Comparison of ENCODE assay signal across 14 mouse cellular contexts in genomic region chr11:99133285-99133897, GRCm38 (mm10). TPM values are rescaled to one million over a fixed set of nuclear protein-coding genes. Genes with fewer than 3 reads are reported as not detected.
A peak's percentile ranks its signal among the peaks of the same experiment; 100 is the strongest.
DNase-seq lines count a peak whose midpoint lies in the region; ATAC-seq lines count a peak whose summit lies in the region.
"Had no signal": no experiment of that assay in that cellular context is flagged by ENCODE, and none has a peak within 500 bp of the region (broad histone marks: within the 10 kb centered on the region; RNA-seq: fewer than 3 reads in every experiment).

No protein-coding gene starts in this region.

- 31% methylated on average over 5 of the region's 5 CpGs for WGBS in heart, embryonic 10.5 days
- WGBS in liver, embryonic 12.5 days (ENCODE audit: insufficient replicate concordance) = 11% methylated on average over 5 of the region's 5 CpGs
- 17% methylated on average over 5 of the region's 5 CpGs for WGBS in embryonic facial prominence, embryonic 12.5 days
- 14% methylated on average over 5 of the region's 5 CpGs for WGBS in limb, embryonic 15.5 days

- no peaks in the 10 kb centered on the region for H3K27me3 ChIP-seq in heart, embryonic 10.5 days (ENCODE audit: insufficient read depth, poor library complexity, severe bottlenecking)
- H3K27me3 ChIP-seq in liver, embryonic 12.5 days (replicated peaks) = peaks cover 34% of the 10 kb centered on the region
- H3K27me3 ChIP-seq in embryonic facial prominence, embryonic 12.5 days = no peaks in the 10 kb centered on the region
- H3K27me3 ChIP-seq in limb, embryonic 15.5 days = no peaks in the 10 kb centered on the region
- H3K27me3 ChIP-seq: hindbrain, embryonic 13.5 days had no signal

- ATAC-seq in liver, embryonic 12.5 days = no peak
- 0 out of 2 replicates have a peak, but pooled peaks have one; percentile 24 for ATAC-seq in embryonic facial prominence, embryonic 12.5 days (ENCODE audit: insufficient number of reproducible peaks, insufficient read depth, low FRiP score, low TSS enrichment)
- no peak for ATAC-seq in limb, embryonic 15.5 days (ENCODE audit: insufficient number of reproducible peaks, low FRiP score, low TSS enrichment, low read depth)

- no peaks in the 10 kb centered on the region for H3K9me3 ChIP-seq in heart, embryonic 10.5 days
- H3K9me3 ChIP-seq in liver, embryonic 12.5 days (replicated peaks) = no peaks in the 10 kb centered on the region
- H3K9me3 ChIP-seq in embryonic facial prominence, embryonic 12.5 days = no peaks in the 10 kb centered on the region
- H3K9me3 ChIP-seq in limb, embryonic 15.5 days = no peaks in the 10 kb centered on the region
- H3K9me3 ChIP-seq: hindbrain, embryonic 13.5 days had no signal

- H3K36me3 ChIP-seq in heart, embryonic 10.5 days = no peaks in the 10 kb centered on the region
- no peaks in the 10 kb centered on the region for H3K36me3 ChIP-seq in liver, embryonic 12.5 days
- no peaks in the 10 kb centered on the region for H3K36me3 ChIP-seq in embryonic facial prominence, embryonic 12.5 days
- no peaks in the 10 kb centered on the region for H3K36me3 ChIP-seq in limb, embryonic 15.5 days
- H3K36me3 ChIP-seq: hindbrain, embryonic 13.5 days had no signal

- peak overlapping the region; percentile 81 for H3K27ac ChIP-seq in heart, embryonic 10.5 days
- peak overlapping the region; percentile 66 for H3K27ac ChIP-seq in liver, embryonic 12.5 days
- H3K27ac ChIP-seq in embryonic facial prominence, embryonic 12.5 days = peak overlapping the region; percentile 93
- peak overlapping the region; percentile 87 for H3K27ac ChIP-seq in limb, embryonic 15.5 days
- H3K27ac ChIP-seq: left cerebral cortex, adult 2 months; macrophage had no signal

- H3K4me3 ChIP-seq in heart, embryonic 10.5 days = no peak overlapping the region
- no peak overlapping the region for H3K4me3 ChIP-seq in liver, embryonic 12.5 days
- H3K4me3 ChIP-seq in embryonic facial prominence, embryonic 12.5 days = no peak overlapping the region
- no peak overlapping the region for H3K4me3 ChIP-seq in limb, embryonic 15.5 days
- H3K4me3 ChIP-seq: hindbrain, embryonic 13.5 days; left cerebral cortex, adult 2 months had no signal

- H3K9ac ChIP-seq in liver, embryonic 12.5 days = no peak overlapping the region
- H3K9ac ChIP-seq in embryonic facial prominence, embryonic 12.5 days = no peak overlapping the region
- no peak overlapping the region for H3K9ac ChIP-seq in limb, embryonic 15.5 days
- H3K9ac ChIP-seq: hindbrain, embryonic 13.5 days had no signal

- H3K4me1 ChIP-seq in heart, embryonic 10.5 days = peaks cover 70% of the 10 kb centered on the region
- peaks cover 38% of the 10 kb centered on the region for H3K4me1 ChIP-seq in liver, embryonic 12.5 days
- peaks cover 54% of the 10 kb centered on the region for H3K4me1 ChIP-seq in embryonic facial prominence, embryonic 12.5 days
- H3K4me1 ChIP-seq in limb, embryonic 15.5 days = peaks cover 60% of the 10 kb centered on the region

- intact Hi-C loops in heart, postnatal 14 days (cut with DNase I) = no loop called here
- intact Hi-C loops in left cerebral cortex, postnatal 14 days (cut with DNase I) = no loop called here

- H3K4me2 ChIP-seq in liver, embryonic 12.5 days = no peak overlapping the region
- no peak overlapping the region for H3K4me2 ChIP-seq in embryonic facial prominence, embryonic 12.5 days (replicated peaks)
- H3K4me2 ChIP-seq in limb, embryonic 15.5 days = no peak overlapping the region

- no peak for DNase-seq in heart, embryonic 10.5 days (ENCODE audit: low spot score)
- DNase-seq in heart, postnatal 14 days = no peak
- no peak for DNase-seq in liver
- DNase-seq in left cerebral cortex, postnatal 14 days (ENCODE audit: low spot score in 2 of 2) = no peak
- no peak for DNase-seq in gastrocnemius, postnatal 25 days
- DNase-seq: B cell, adult 2 months; cerebellum, postnatal 36 days had no signal

RNA-seq across cellular contexts. Expression of gene Ccr7, which starts 21.5 kb away (rescaled TPM):
- polyA plus RNA-seq in heart, embryonic 10.5 days (2016; fragmentation: Nextera tagmentation; extraction: Ambion mirVana) = 0.25 and 0.78 TPM in 2 replicates
- under 1 TPM; 0.45 to 0.80 TPM for total RNA-seq in heart, postnatal 14 days (2021)
- 0.39 and 0.44 TPM in 2 replicates for polyA plus RNA-seq in liver, embryonic 12.5 days (2016; fragmentation: Nextera tagmentation; extraction: Ambion mirVana)
- 0.81 TPM in 2 replicates for polyA plus RNA-seq in embryonic facial prominence, embryonic 12.5 days (2016; fragmentation: Nextera tagmentation; extraction: Ambion mirVana)
- polyA plus RNA-seq in limb, embryonic 15.5 days (2015; fragmentation: Nextera tagmentation; extraction: Ambion mirVana) = 0.38 and 0.48 TPM in 2 replicates
- total RNA-seq in left cerebral cortex, postnatal 14 days (2021) = not detected
- total RNA-seq in gastrocnemius, postnatal 25 days (2021) = not detected
- total RNA-seq: left cerebral cortex, adult 2 months had no signal
- polyA plus RNA-seq: hindbrain, embryonic 13.5 days; neural tube, embryonic 14.5 days had no signal

RNA-seq across cellular contexts. Expression of gene Tns4, which starts 44.3 kb away (rescaled TPM):
- polyA plus RNA-seq in heart, embryonic 10.5 days (2016; fragmentation: Nextera tagmentation; extraction: Ambion mirVana) = 0.36 TPM in 2 replicates
- under 1 TPM in 1 of 2 experiments, not detected in 1; 0.15 TPM for total RNA-seq in heart, postnatal 14 days (2021)
- polyA plus RNA-seq in liver, embryonic 12.5 days (2016; fragmentation: Nextera tagmentation; extraction: Ambion mirVana) = 0.17 and 0.39 TPM in 2 replicates
- polyA plus RNA-seq in embryonic facial prominence, embryonic 12.5 days (2016; fragmentation: Nextera tagmentation; extraction: Ambion mirVana) = 0.24 and 0.28 TPM in 2 replicates
- polyA plus RNA-seq in limb, embryonic 15.5 days (2015; fragmentation: Nextera tagmentation; extraction: Ambion mirVana) = 1.9 and 2.1 TPM in 2 replicates
- under 1 TPM; 0.33 to 0.34 TPM for total RNA-seq in left cerebral cortex, postnatal 14 days (2021)
- under 1 TPM in 1 of 2 experiments, not detected in 1; 0.05 TPM for total RNA-seq in gastrocnemius, postnatal 25 days (2021)
- polyA plus RNA-seq: neural tube, embryonic 14.5 days had no signal
